Mouse (Mus musculus): Measurements from ENCODE around the gene Rsbn1l. TPM values are rescaled to one million over a fixed set of nuclear protein-coding genes. Genes with fewer than 3 reads are reported as not detected.

Rsbn1l gene
- 27.6 and 31.7 TPM in 2 replicates for total RNA-seq (2015)
- 42.2 and 52.9 TPM in 2 replicates for total RNA-seq (2017)

DNA sequence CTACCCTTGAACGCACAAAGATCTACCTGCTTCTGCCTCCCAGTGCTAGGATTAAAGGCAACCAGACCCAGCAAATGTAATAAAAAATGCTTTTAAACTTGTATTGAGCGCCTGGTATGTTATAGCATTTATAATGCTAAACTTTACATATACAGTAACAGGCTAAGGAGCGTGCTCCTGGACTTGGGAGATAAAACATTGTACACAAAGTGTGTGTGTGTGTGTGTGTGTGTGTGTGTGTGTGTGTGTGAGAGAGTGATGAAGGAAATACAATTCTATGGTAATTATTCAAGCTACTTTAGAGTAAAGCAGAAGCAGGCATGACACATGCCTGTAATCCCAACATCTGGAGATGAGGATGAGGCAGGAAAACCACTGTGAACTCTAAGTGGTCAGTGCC is at the start of gene Rsbn1l:
Rsbn1l (minus strand) TSS at position 101 of the 400 bp plus-strand sequence.
- ATAC-seq (ENCODE audit: poor library complexity, severe bottlenecking): no peak

DNA sequence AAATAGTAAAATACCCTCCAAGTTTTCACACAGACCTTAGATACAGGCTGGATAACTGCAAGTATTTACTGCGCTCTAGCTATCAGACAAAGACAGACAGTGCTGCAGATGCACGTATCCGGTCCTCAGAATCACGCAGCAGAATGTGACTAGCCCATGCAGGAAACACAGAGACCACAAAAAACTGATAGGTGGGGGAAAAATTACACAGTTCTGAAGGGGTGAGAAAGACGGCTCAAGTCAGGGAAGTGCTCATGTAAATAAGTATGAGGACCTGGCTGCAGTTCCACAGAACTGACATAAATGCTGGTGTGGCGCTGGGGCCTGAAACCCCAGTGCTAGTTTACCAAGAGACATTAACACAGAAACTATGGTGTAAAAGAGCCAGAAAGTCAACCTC is 46.5 kb upstream of the Rsbn1l start:
- ATAC-seq (ENCODE audit: poor library complexity, severe bottlenecking): peak; percentile 83

DNA sequence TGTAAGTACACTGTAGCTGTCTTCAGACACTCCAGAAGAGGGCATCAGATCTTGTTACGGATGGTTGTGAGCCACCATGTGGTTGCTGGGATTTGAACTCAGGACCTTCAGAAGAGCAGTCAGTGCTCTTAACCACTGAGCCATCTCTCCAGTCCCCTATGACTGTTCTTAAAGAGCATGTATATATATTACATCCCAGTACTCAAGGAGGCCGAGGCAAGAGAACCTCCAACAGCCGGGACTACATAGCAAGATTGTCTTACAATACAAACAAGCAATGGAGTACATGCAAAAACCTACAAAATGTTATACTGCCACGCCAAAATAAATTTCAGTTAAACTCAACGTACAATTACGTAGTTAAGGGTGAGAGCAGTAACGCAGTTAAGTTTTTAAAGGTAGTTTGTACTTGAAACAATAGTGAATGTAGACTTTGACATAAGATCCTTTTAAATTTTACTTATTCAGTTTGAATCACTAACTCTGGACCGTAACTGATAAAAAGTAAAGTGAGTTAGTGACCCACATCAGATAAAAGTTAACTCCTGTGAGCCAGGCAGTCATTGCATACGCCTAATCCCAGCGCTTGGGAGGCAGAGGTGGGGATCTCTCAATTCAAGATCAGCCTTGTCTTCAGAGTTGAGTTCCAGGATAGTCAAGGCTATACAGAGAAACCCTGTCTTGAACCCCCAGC is 45.6 kb upstream of the Rsbn1l start:
- no peak for ATAC-seq (ENCODE audit: poor library complexity, severe bottlenecking)

DNA sequence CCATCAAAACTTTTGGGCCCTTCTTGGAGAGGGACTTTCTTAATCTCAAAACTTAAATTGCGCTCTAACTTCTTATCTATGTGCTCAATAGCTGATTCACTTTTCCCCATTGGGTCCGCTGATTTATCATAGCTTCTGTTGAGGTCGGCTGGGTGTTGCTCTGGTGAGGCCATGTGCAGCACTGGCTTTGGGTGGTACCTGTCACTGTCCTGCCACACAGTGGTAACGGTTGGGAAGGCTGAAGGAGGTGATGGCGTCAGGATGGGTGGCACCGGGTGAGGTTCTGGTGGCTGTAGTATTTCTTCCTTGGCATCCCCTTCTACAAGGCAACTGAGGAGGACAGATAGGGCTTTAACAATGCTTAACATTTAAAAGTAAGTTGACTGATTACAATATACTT is 42.2 kb upstream of the Rsbn1l start:
- no peak for ATAC-seq (ENCODE audit: poor library complexity, severe bottlenecking)

DNA sequence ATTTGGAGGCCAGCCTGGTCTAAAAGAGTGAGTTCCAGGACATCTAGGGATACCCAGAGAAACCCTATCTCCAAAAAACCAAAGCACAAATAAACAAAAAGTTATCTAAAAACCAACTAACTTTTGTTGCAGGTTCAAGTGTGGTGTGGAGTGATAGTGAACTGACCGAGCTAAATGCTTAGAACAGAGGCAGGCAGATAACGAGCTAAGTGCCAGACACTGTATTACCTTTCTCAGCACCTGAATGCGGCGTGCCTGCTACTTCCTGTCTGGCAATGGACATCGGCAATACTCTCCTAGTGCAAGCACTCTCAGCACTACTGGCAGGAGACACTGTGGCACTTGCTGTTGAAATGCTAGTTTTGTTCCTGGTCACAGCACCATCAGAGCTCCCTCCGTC is 41.4 kb upstream of the Rsbn1l start:
- ATAC-seq (ENCODE audit: poor library complexity, severe bottlenecking): no peak

DNA sequence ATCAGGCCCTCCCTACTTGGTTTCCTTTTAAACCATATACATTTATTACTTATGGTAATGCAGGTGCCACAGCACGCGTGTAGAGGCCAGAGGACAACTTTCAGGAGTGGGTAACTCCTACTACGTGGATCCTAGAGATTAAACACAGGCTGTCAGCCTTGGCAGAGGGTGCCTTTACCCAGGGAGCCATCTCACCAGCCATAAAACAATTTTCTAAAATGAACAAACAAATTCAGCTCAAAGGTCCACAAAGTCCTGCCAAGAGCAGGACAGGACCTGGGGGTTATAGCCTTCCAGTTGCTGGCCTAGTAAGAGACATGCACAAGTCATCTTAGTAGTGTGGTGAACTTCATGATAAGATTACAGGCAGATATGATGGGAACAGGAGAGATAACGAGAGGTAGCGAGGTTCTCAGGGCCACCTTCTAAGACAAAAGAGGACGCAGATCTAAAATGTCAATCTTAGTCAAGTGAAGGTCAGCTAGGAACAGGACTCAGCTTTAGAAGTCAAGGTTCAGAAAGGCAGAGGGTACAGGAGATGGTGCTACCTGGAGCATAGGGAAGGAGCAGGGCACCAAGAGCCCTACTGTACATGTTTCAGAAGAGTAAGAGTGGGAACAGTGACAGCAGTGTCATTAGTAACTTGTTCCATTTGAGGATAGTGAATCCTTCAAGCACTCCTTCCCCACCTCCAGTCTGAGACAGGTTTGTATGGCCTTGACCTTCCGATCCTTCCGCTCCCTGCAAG is 34.0 kb upstream of the Rsbn1l start:
- no peak for ATAC-seq (ENCODE audit: poor library complexity, severe bottlenecking)

DNA sequence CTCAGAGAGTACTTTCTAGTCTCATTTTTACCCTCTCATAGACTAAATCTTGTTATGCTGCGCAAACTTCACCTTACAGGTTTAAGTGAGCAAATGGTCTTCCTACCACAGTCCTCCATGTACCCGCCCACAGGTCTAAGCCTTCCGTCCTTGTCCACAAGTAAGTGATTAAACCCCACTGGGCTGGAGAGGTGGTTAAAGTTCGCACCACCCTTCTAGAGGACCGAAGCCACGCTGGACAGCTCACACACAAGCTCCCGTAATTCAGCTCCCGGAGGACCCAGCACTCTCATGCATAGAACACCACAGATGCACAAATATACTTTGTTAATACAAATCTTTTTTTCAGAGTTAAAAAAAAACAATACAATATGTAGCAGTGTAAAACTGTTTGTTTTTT is 30.1 kb upstream of the Rsbn1l start:
- ATAC-seq (ENCODE audit: poor library complexity, severe bottlenecking): no peak

DNA sequence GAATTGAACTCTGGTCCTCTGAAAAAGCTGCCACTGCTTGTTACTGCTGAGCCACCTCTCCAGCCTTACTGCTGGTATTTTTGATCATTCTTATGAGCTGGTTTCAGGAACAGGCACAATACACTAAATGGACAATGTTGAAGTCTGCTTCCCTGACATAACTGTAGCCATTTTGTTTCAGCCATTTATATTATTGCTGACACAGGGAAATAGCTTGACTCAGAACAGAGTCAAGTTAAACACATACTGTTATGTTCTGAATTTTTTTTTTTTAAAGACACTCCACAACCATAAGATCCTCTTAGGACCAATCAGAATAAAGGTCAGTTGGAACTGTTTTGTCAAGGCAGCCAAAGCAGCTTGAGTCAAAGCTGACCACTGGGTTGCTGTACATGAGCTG is 27.3 kb upstream of the Rsbn1l start:
- ATAC-seq (ENCODE audit: poor library complexity, severe bottlenecking): no peak

DNA sequence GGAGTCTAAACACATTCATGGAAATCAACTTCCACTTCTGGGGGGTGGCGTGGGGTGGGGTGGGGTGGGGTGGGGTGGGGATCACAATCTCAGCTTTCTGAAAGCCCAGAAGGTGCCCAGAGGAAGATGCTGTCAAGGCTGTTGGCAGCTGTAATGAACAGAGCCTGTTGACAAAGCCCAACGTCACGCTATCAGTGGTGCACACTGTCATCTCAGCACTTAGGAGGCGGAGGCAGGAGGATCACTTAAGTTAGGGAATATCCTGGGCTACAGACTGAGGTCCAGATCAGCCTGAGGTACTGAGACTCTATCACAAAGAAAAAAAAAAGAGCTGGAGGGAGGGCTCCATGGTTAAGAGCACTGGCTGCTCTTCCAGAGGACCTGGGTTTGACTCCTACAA is 18.5 kb upstream of the Rsbn1l start:
- ATAC-seq (ENCODE audit: poor library complexity, severe bottlenecking): no peak

DNA sequence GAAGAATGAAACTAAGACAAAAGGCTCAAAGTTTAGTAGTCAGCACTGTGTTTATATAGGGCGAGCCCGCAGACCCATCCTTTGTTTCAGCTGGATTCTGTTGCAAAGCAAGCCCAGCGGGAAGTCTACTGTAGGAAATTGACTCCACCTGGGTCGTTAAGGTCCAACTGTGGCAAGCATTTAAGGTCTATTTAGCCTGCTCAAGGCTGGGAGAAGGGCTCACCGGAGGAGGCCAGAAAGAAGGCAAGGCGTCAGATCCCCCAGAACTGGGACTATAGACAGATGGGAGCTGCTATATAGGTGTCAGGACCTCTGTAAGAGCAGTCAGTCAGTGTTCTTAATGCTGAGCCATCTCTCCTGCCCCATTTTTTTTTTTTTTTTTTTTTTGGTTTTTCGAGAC is 17.8 kb upstream of the Rsbn1l start:
- no peak for ATAC-seq (ENCODE audit: poor library complexity, severe bottlenecking)

DNA sequence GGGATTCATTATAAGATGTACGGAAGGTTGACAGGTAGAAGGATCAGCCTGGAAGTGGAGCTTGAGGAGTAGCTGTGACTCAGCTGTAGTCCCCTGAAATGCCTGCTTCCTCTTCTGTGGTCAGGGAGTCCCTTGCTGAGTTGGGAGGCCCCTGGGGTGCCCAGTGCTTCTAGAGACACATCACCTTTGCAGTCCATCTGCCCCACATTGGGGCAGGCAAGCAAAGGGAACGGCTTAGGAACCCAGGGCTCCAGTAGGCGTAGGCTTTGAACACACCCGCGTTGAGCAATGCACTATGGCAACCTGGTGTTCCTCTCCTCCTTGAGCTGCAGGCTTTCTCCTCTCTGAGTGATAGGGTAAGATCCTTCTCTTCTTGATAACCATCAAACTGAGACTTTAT is 16.9 kb upstream of the Rsbn1l start:
- ATAC-seq (ENCODE audit: poor library complexity, severe bottlenecking): peak; percentile 92

DNA sequence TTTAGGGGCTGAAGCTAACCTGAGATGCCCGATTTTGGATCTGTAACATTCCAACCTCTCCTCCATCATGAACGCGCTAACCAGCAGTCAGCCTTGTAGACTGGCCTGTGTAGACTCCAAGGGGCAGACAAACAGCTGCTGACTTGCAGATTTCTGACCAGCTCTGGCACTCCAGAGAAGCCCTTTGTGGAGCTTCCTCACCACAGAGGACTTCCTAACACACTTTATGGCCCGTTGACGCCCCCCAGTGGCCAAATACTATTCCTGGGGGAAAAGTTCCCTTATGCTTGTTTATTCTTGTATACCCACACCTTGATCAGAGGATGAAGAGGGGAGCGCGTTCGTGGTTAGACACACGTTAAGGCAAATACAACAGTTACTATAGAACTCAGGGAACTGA is 12.8 kb upstream of the Rsbn1l start:
- peak; percentile 63 for ATAC-seq (ENCODE audit: poor library complexity, severe bottlenecking)

DNA sequence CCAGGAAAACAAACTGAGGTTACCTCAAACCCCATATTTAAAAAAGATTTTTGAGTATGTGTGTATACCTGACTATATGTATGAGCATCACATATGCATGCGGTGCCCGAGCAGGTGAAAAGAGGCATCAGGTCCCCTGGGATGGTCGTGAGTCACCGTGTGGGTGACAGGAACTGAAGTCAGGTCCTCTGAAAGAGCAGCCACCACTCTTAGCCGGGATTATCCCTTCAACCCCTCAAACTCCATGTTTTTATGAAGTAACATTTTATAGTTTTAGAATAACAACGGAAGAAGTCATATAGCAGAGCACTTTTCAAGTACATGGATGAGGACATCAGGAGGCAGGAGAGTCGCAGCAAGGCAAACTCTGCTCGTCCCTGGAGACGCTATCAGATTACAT is 12.3 kb upstream of the Rsbn1l start:
- ATAC-seq (ENCODE audit: poor library complexity, severe bottlenecking): no peak

DNA sequence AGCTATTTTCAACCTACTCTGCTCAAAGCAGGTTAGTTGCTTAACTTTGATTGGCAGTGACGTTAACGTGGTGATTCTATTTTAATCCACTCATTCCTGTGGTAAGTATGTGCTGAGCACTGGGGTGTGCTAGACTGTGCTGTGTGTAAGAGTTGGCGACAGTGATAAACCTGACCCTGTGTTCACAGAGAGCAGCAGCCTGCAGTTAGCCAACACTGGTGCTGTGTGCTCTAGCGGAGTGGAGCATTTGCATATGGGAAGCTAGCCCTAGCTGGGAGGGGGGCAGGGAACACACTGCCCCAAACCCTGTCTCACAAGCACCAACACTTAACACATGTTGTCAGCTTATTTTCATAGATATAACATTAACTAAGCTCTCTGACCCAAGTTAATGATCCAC is 11.7 kb upstream of the Rsbn1l start:
- ATAC-seq (ENCODE audit: poor library complexity, severe bottlenecking): peak; percentile 78

DNA sequence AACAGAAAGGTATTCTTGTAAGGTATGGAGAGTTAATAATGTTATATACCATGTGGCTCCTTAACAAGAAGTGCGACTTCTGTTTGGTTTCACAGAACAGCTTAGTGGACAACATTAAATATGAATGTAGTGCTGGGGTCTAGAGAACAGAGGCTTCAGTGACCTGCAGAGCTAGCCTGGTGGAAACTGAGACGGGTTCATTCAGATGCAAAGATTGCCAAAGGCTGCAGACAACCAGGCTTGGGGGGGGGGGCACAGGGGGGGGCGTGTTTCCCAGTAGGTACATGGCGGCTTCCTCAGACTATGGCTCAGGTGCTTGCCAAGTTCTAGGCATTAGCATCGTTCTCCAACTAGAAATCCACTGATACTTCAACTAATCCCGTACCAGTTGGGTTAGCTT is 8.2 kb upstream of the Rsbn1l start:
- ATAC-seq (ENCODE audit: poor library complexity, severe bottlenecking): no peak

DNA sequence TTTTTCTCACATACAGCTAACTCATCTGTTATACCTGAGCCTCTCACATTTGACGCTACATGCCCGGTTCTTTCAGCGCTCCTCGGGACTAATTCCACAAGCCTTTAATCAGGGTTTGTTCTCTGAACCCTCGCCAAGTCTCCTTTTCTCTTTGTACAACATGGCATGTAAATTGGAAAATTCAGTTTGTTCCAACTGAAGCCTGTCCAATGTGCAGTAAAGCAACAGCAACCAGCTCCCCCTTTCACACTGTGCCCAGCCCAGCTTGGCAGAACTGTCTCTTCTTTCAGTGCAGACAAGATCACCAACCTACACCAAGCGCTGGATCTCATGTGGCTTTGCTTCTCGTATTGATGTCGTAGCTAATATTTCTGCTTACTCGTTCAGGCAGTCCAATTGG is 7.1 kb upstream of the Rsbn1l start:
- ATAC-seq (ENCODE audit: poor library complexity, severe bottlenecking): no peak

DNA sequence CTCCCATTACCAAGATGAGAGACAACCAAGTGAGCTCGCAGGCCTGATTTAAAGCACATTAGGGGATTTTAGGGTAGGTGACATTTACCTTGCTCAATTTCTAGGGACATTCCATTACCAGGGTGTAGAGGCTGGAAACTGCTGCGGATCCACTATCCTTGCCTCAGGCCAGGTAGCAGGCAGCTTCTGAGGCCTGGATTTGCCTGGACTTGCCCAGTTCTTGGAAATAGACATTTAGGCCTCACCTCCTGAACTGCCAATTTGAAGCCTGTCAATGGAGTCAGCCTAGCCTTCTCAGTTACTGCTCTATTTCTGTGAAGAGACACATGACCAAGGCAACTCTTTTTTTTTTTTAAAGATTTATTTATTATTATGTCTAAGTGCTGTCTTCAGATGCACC is 4.7 kb upstream of the Rsbn1l start:
- no peak for ATAC-seq (ENCODE audit: poor library complexity, severe bottlenecking)

DNA sequence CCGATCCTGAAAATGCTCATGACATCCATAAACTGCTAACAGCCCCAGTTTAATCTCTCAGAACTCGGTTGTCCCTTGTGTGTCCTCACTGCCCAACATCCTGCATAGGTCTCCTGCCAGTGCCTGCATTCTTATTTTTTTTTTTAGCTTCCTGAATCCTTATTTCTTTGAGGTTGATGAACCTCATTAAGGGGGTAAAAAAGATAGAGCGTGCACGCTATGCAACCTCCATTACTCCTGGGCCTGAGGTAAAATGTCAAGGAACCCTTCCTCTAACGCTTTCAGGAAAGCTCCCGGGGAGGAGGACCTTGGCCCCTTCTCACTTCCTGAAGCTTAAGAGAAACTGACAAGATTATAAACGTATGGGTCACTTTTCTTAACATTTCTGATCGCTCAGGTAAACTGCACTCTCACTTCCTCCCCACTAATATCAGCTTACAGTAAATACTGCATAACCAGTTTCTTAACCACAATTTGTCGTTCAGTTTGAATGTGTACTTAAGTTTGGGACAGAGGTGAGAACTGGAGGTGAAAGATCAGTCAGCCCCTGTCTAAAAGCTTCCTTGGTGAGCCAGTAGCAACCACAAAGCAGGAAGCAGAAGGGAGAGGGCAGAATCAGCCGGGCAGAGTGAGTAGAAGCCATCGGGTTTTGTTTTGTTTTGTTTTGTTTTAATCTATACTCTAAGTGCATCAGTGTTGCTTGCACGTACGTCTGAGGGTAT is 923 bp downstream of the Rsbn1l start:
- peak; percentile 38 for ATAC-seq (ENCODE audit: poor library complexity, severe bottlenecking)

DNA sequence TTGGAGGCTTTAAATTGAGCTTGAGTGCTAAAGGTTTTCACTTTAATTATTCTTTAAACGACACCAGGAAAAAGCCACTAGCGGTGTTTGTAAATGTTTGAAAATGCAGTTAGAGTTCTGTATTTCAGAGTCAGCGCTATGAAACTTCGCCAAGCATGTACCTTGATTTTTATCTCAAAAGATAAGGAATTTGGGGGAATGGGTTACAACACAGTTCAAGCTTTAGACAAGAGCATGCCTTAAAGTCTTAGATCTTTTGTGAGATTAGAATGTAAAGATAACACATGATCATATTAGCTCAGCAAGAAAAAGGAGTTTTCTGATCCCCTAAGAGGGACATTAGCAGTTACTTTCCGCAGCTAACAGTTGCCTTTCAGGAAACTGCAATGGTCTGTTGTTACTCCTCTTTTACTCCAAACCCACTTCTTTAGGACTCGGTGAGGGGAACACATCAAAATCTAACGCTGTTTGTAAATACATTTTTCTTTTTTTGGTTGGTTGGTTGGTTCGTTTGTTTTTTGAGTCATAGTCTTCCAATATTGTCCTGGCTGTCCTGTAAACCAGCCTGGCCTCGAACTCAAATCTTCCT is 3.8 kb downstream of the Rsbn1l start:
- ATAC-seq (ENCODE audit: poor library complexity, severe bottlenecking): no peak

DNA sequence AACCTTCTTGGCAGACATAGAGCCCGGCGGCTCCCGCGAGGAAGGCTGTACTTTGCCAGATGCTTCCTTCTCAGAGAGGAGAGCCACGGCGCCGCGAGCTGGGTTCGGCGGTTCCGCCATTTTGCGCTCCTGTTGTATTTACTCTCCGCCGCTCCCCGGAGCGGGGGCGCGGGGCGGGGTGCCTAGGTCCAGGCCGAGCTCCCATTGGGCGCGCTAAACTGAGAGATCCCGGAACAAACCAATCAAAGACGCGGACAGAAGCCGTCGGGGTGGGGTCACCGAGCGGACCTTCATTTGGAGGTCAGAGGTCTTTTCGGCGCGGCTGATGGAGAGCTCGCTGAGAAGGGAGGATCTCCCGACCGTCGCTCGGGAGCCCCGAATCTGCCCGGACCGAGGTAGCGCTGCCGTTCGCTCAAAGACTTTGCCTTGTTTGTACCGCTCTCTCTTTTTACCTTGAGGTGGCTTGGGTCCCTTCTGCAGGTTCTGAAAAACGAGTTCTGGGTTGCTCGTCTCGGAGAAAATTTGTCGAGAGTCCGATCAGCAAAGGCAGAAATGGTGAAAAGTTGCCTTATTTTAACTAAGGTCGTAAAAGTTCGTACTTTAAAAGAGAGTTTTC is 4.4 kb downstream of the Rsbn1l start:
- peak; percentile 88 for ATAC-seq (ENCODE audit: poor library complexity, severe bottlenecking)

All from megakaryocyte, adult 5-6 weeks (primary cell).